Mouse (Mus musculus): ENCODE data around the gene Epop. TPM values are rescaled to one million over a fixed set of nuclear protein-coding genes. Genes with fewer than 3 reads are reported as not detected.
"Not testable (repeated sequence)": the region's sequence is repeated elsewhere in the genome, so short reads cannot be mapped to it uniquely, and the experiment has no call there.

The Epop gene
- polyA plus RNA-seq, 1 experiment from 2014 or later, result 12.5 TPM

DNA sequence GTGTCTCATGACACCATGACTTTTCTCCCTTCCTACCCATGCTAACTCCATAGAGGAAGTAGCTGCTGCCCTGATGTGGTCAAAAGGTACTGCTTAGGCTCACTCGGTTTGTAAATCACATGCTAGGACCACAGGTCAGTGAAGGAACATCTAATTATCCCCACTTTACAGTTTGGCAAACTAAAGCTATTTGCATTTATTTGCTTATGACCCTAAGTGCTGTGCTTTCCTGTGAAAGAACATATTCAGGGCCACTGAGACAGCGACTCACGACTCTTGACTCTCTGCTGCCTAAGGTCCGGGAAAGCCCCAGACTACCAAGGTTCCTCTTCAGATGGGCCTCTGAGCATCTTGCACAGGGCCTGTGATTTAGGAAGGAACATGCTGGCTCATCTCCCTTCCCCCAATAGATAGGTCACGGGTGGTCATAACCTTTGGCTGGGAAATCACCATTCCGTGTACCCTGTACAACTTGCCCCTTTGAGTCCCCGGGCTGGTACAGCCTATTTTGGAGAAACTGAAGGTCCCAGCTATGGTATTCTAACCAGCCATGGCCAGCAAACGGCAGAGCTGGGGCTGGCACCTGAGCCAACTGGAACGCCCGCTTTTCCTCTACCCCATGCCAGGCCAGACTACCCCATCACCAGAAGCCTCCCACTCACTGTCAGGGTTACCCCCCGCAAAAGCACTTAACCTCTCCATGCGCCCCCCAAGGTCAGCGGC, 29.9 kb upstream of the Epop start:
- Histone ChIP-seq H3K4me2 (ENCODE audit: low read depth, severe bottlenecking) (peak overlapping the region; percentile 50), H3K4me3 (ENCODE audit: low read depth, low read length) (peak overlapping the region; percentile 53), H3K36me3 (ENCODE audit: control insufficient read depth, insufficient read depth, low read length) (no peaks in the 10 kb centered on the region), H3K27me3 (ENCODE audit: control insufficient read depth, insufficient read depth, low read length) (peaks cover 9% of the 10 kb centered on the region; the same call in 1 of the 2 replicates), H3K9ac (ENCODE audit: low read length) (peak overlapping the region; percentile 80), H3K9me3 (ENCODE audit: control insufficient read depth, low read length) (no peaks in the 10 kb centered on the region), H3K27ac (replicated peaks; ENCODE audit: low read depth, low read length) (no peak overlapping the region), H3K4me1 (ENCODE audit: control insufficient read depth, insufficient read depth, low read length) (peaks cover 24% of the 10 kb centered on the region)
- WGBS, result 10% methylated on average over 13 of the region's 13 CpGs
- no peak for ATAC-seq (ENCODE audit: insufficient number of reproducible peaks, low FRiP score, low TSS enrichment, low read depth)
- DNase-seq (ENCODE audit: low spot score), result peak; percentile 33

DNA sequence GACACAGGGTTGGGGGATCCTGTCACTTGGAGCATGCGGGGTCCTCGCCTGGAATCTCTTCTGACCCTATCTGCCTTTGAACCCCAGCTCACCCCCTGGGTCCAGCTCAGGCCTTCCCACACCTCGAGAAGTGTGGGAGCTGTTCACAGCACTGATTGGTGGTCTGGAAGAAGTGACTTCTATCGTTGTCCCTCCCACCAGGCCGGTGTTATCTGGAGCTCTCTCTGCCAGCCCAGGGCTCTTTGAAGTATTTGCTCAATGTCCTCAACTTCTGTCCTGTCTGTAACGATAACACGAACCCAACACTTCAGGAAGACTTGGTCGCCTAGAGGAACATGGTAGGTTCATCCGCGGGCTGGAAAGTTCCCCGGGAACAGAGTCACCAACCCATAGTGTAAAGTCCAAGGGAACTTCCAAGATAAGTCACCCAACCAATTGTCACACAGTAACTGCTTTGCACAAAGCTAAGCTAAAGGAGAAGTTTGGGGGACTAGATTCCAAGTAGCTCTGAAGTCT, 29.3 kb upstream of the Epop start:
- Histone ChIP-seq H3K36me3 (ENCODE audit: control insufficient read depth, insufficient read depth, low read length) (no peaks in the 10 kb centered on the region), H3K4me3 (ENCODE audit: low read depth, low read length) (no peak overlapping the region), H3K27me3 (ENCODE audit: control insufficient read depth, insufficient read depth, low read length) (peaks cover 9% of the 10 kb centered on the region; the same call in 1 of the 2 replicates), H3K27ac (replicated peaks; ENCODE audit: low read depth, low read length) (no peak overlapping the region), H3K9ac (ENCODE audit: low read length) (no peak overlapping the region), H3K9me3 (ENCODE audit: control insufficient read depth, low read length) (no peaks in the 10 kb centered on the region), H3K4me2 (ENCODE audit: low read depth, severe bottlenecking) (no peak overlapping the region; the same call in 1 of the 2 replicates), H3K4me1 (ENCODE audit: control insufficient read depth, insufficient read depth, low read length) (peaks cover 24% of the 10 kb centered on the region)
- ATAC-seq (ENCODE audit: insufficient number of reproducible peaks, low FRiP score, low TSS enrichment, low read depth) (no peak), DNase-seq (ENCODE audit: low spot score) (no peak)
- 56% methylated on average over 11 of the region's 11 CpGs for WGBS

- WGBS, result 88% methylated on average over 6 of the region's 6 CpGs
- not testable (repeated sequence) for H3K4me2 ChIP-seq (ENCODE audit: low read depth, severe bottlenecking); H3K9ac ChIP-seq (ENCODE audit: low read length); H3K36me3 ChIP-seq (ENCODE audit: control insufficient read depth, insufficient read depth, low read length); H3K9me3 ChIP-seq (ENCODE audit: control insufficient read depth, low read length); H3K27me3 ChIP-seq (ENCODE audit: control insufficient read depth, insufficient read depth, low read length); ATAC-seq (ENCODE audit: insufficient number of reproducible peaks, low FRiP score, low TSS enrichment, low read depth); H3K27ac ChIP-seq (replicated peaks; ENCODE audit: low read depth, low read length); DNase-seq (ENCODE audit: low spot score); H3K4me3 ChIP-seq (ENCODE audit: low read depth, low read length)
- peaks cover 24% of the 10 kb centered on the region for H3K4me1 ChIP-seq (ENCODE audit: control insufficient read depth, insufficient read depth, low read length)
Measured at GRCm38 (mm10) chr11:97657967-97658366, 28.5 kb upstream of the Epop start.

GRCm38 (mm10) chr11:97657184-97657945, 27.9 kb upstream of the Epop start:
- DNase-seq (ENCODE audit: low spot score) (no peak), ATAC-seq (ENCODE audit: insufficient number of reproducible peaks, low FRiP score, low TSS enrichment, low read depth) (no peak)
- no peak overlapping the region for H3K4me3 ChIP-seq (ENCODE audit: low read depth, low read length)
- H3K4me1 ChIP-seq (ENCODE audit: control insufficient read depth, insufficient read depth, low read length), result peaks cover 20% of the 10 kb centered on the region
- no peak overlapping the region for H3K27ac ChIP-seq (replicated peaks; ENCODE audit: low read depth, low read length)
- peaks cover 9% of the 10 kb centered on the region; the same call in 1 of the 2 replicates for H3K27me3 ChIP-seq (ENCODE audit: control insufficient read depth, insufficient read depth, low read length)
- H3K9me3 ChIP-seq (ENCODE audit: control insufficient read depth, low read length), result no peaks in the 10 kb centered on the region
- 35% methylated on average over 3 of the region's 6 CpGs for WGBS
- H3K9ac ChIP-seq (ENCODE audit: low read length), result no peak overlapping the region
- no peaks in the 10 kb centered on the region for H3K36me3 ChIP-seq (ENCODE audit: control insufficient read depth, insufficient read depth, low read length)
- no peak overlapping the region for H3K4me2 ChIP-seq (ENCODE audit: low read depth, severe bottlenecking)

GRCm38 (mm10) chr11:97656269-97656971, 26.9 kb upstream of the Epop start:
- H3K9ac ChIP-seq (ENCODE audit: low read length), result no peak overlapping the region
- no peaks in the 10 kb centered on the region for H3K36me3 ChIP-seq (ENCODE audit: control insufficient read depth, insufficient read depth, low read length)
- WGBS, result 75% methylated on average over 14 of the region's 14 CpGs
- ATAC-seq (ENCODE audit: insufficient number of reproducible peaks, low FRiP score, low TSS enrichment, low read depth) (no peak), DNase-seq (ENCODE audit: low spot score) (no peak)
- no peaks in the 10 kb centered on the region for H3K9me3 ChIP-seq (ENCODE audit: control insufficient read depth, low read length)
- H3K4me3 ChIP-seq (ENCODE audit: low read depth, low read length), result no peak overlapping the region
- peaks cover 10% of the 10 kb centered on the region for H3K4me1 ChIP-seq (ENCODE audit: control insufficient read depth, insufficient read depth, low read length)
- H3K27ac ChIP-seq (replicated peaks; ENCODE audit: low read depth, low read length), result no peak overlapping the region
- no peak overlapping the region for H3K4me2 ChIP-seq (ENCODE audit: low read depth, severe bottlenecking)
- H3K27me3 ChIP-seq (ENCODE audit: control insufficient read depth, insufficient read depth, low read length), result peaks cover 3% of the 10 kb centered on the region; the same call in 1 of the 2 replicates

GRCm38 (mm10) chr11:97654210-97654609, 24.7 kb upstream of the Epop start:
- WGBS, result 93% methylated on average over 2 of the region's 2 CpGs
- Histone ChIP-seq H3K4me1 (ENCODE audit: control insufficient read depth, insufficient read depth, low read length) (0 out of 2 replicates have a peak, but pooled peaks cover 5% of the 10 kb centered on the region), H3K36me3 (ENCODE audit: control insufficient read depth, insufficient read depth, low read length) (no peaks in the 10 kb centered on the region), H3K4me3 (ENCODE audit: low read depth, low read length) (no peak overlapping the region), H3K9ac (ENCODE audit: low read length) (no peak overlapping the region), H3K9me3 (ENCODE audit: control insufficient read depth, low read length) (no peaks in the 10 kb centered on the region), H3K4me2 (ENCODE audit: low read depth, severe bottlenecking) (no peak overlapping the region), H3K27ac (replicated peaks; ENCODE audit: low read depth, low read length) (no peak overlapping the region), H3K27me3 (ENCODE audit: control insufficient read depth, insufficient read depth, low read length) (no peaks in the 10 kb centered on the region)
- DNase-seq (ENCODE audit: low spot score) (no peak), ATAC-seq (ENCODE audit: insufficient number of reproducible peaks, low FRiP score, low TSS enrichment, low read depth) (no peak)

DNA sequence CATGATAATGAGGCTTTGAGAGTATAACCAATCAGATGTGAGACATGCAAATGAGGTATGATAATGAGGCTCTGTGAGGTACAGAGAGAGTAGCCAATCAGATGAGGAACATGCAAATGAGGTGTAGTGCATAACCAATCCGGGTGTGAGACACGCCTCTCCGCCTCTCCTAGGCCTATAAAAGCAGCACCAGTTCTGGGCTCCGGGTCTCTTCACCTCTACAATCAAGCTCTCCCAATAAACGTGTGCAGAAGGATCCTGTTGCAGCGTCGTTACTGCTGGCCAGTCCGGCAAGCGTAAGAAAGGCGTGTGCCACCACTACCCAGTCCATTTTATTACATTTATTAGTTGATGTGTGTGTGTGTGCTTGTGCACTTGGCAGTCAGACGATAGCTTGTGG, 23.9 kb upstream of the Epop start:
- H3K27me3 ChIP-seq (ENCODE audit: control insufficient read depth, insufficient read depth, low read length); H3K4me3 ChIP-seq (ENCODE audit: low read depth, low read length); DNase-seq (ENCODE audit: low spot score); H3K36me3 ChIP-seq (ENCODE audit: control insufficient read depth, insufficient read depth, low read length); H3K4me2 ChIP-seq (ENCODE audit: low read depth, severe bottlenecking); H3K9me3 ChIP-seq (ENCODE audit: control insufficient read depth, low read length); H3K27ac ChIP-seq (replicated peaks; ENCODE audit: low read depth, low read length); ATAC-seq (ENCODE audit: insufficient number of reproducible peaks, low FRiP score, low TSS enrichment, low read depth); H3K9ac ChIP-seq (ENCODE audit: low read length); H3K4me1 ChIP-seq (ENCODE audit: control insufficient read depth, insufficient read depth, low read length): not testable (repeated sequence)
- 85% methylated on average over 11 of the region's 11 CpGs for whole genome bisulfite sequencing

DNA sequence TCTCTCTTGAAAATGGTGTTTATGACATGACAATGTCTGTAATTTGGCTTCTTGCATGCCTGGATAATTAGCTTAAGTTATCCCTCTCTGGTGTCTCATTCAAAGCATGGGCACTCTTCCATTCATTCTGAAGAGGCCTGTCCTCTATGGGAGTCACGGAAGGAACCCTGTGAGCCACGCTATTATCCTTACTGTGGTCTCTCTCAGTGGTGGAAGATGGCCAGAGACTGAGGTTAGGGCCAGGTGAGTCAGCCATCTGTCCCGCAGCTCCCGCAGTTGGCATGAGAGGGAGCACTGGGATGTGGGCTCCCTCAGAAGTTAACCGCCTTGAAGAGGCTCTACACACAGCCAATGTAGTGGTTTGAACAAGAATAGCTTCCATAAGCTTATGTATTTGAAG, 20.8 kb upstream of the Epop start:
- H3K4me1 ChIP-seq (ENCODE audit: control insufficient read depth, insufficient read depth, low read length), result 0 out of 2 replicates have a peak, but pooled peaks cover 3% of the 10 kb centered on the region
- H3K4me2 ChIP-seq (ENCODE audit: low read depth, severe bottlenecking), result no peak overlapping the region
- H3K4me3 ChIP-seq (ENCODE audit: low read depth, low read length), result no peak overlapping the region
- DNase-seq (ENCODE audit: low spot score), result no peak
- no peak overlapping the region for H3K9ac ChIP-seq (ENCODE audit: low read length)
- no peaks in the 10 kb centered on the region for H3K36me3 ChIP-seq (ENCODE audit: control insufficient read depth, insufficient read depth, low read length)
- no peaks in the 10 kb centered on the region for H3K27me3 ChIP-seq (ENCODE audit: control insufficient read depth, insufficient read depth, low read length)
- H3K9me3 ChIP-seq (ENCODE audit: control insufficient read depth, low read length), result no peaks in the 10 kb centered on the region
- no peak overlapping the region for H3K27ac ChIP-seq (replicated peaks; ENCODE audit: low read depth, low read length)
- ATAC-seq (ENCODE audit: insufficient number of reproducible peaks, low FRiP score, low TSS enrichment, low read depth), result no peak
- 66% methylated on average over 5 of the region's 5 CpGs for WGBS

All from limb, embryonic 11.5 days (tissue).